Mouse (Mus musculus): ENCODE measurements at regions not wholly inside any gene's neighbourhood (a gene's known extent, or its start where the extent isn't known, plus 50 kb on each side); places are given as distances from the start of the nearest gene placed in this dataset.
A peak's percentile ranks its signal among the peaks of the same experiment; 100 is the strongest.

- Histone ChIP-seq H3K27ac (ENCODE audit: low read length) (no peak overlapping the region), H3K4me1 (ENCODE audit: control insufficient read depth, insufficient read depth, low read length) (no peaks in the 10 kb centered on the region), H3K4me3 (replicated peaks; ENCODE audit: low read length) (no peak overlapping the region), H3K36me3 (ENCODE audit: control insufficient read depth, insufficient read depth, low read length) (no peaks in the 10 kb centered on the region), H3K9ac (ENCODE audit: low read length) (no peak overlapping the region), H3K27me3 (ENCODE audit: control insufficient read depth, insufficient read depth, low read length) (no peaks in the 10 kb centered on the region; the same call in 1 of the 2 replicates), H3K9me3 (replicated peaks; ENCODE audit: control insufficient read depth, low read length) (no peaks in the 10 kb centered on the region), H3K4me2 (ENCODE audit: low read depth, low read length) (no peak overlapping the region)
- 74% methylated on average over 18 of the region's 18 CpGs for WGBS
- ATAC-seq (ENCODE audit: insufficient read depth, low FRiP score), result no peak
These were observed 145.3 kb downstream of the 3100002H09Rik start for GRCm38 (mm10) chr4:124465229-124465820.

- H3K4me1 ChIP-seq (ENCODE audit: control insufficient read depth, insufficient read depth, low read length), result no peaks in the 10 kb centered on the region
- H3K4me3 ChIP-seq (replicated peaks; ENCODE audit: low read length), result no peak overlapping the region
- no peaks in the 10 kb centered on the region for H3K36me3 ChIP-seq (ENCODE audit: control insufficient read depth, insufficient read depth, low read length)
- no peak overlapping the region for H3K27ac ChIP-seq (ENCODE audit: low read length)
- no peaks in the 10 kb centered on the region for H3K9me3 ChIP-seq (replicated peaks; ENCODE audit: control insufficient read depth, low read length)
- H3K4me2 ChIP-seq (ENCODE audit: low read depth, low read length), result no peak overlapping the region
- no peaks in the 10 kb centered on the region for H3K27me3 ChIP-seq (ENCODE audit: control insufficient read depth, insufficient read depth, low read length)
- no peak for ATAC-seq (ENCODE audit: insufficient read depth, low FRiP score)
- no peak overlapping the region for H3K9ac ChIP-seq (ENCODE audit: low read length)
- 47% methylated on average over 14 of the region's 14 CpGs for WGBS
These were observed 154.9 kb downstream of the 3100002H09Rik start for GRCm38 (mm10) chr4:124455511-124456338.

GRCm38 (mm10) chr4:124451131-124451530, 159.5 kb downstream of the 3100002H09Rik start:
- WGBS, result 21% methylated on average over 3 of the region's 3 CpGs
- H3K4me3 ChIP-seq (replicated peaks; ENCODE audit: low read length), result no peak overlapping the region
- no peaks in the 10 kb centered on the region for H3K4me1 ChIP-seq (ENCODE audit: control insufficient read depth, insufficient read depth, low read length)
- 0 out of 2 replicates have a peak, but pooled peaks have one; percentile 47 for ATAC-seq (ENCODE audit: insufficient read depth, low FRiP score)
- H3K4me2 ChIP-seq (ENCODE audit: low read depth, low read length), result no peak overlapping the region
- no peaks in the 10 kb centered on the region for H3K27me3 ChIP-seq (ENCODE audit: control insufficient read depth, insufficient read depth, low read length)
- no peak overlapping the region for H3K27ac ChIP-seq (ENCODE audit: low read length)
- no peaks in the 10 kb centered on the region for H3K9me3 ChIP-seq (replicated peaks; ENCODE audit: control insufficient read depth, low read length)
- H3K9ac ChIP-seq (ENCODE audit: low read length), result no peak overlapping the region
- H3K36me3 ChIP-seq (ENCODE audit: control insufficient read depth, insufficient read depth, low read length), result no peaks in the 10 kb centered on the region

GRCm38 (mm10) chr4:124446615-124447014, 164.0 kb downstream of the 3100002H09Rik start:
- Histone ChIP-seq H3K4me1 (ENCODE audit: control insufficient read depth, insufficient read depth, low read length) (peaks cover 2% of the 10 kb centered on the region; the same call in 1 of the 2 replicates), H3K27ac (ENCODE audit: low read length) (peak overlapping the region; percentile 14; the same call in 1 of the 2 replicates), H3K4me3 (replicated peaks; ENCODE audit: low read length) (no peak overlapping the region), H3K9me3 (replicated peaks; ENCODE audit: control insufficient read depth, low read length) (no peaks in the 10 kb centered on the region), H3K4me2 (ENCODE audit: low read depth, low read length) (no peak overlapping the region), H3K36me3 (ENCODE audit: control insufficient read depth, insufficient read depth, low read length) (no peaks in the 10 kb centered on the region), H3K27me3 (ENCODE audit: control insufficient read depth, insufficient read depth, low read length) (peaks cover 13% of the 10 kb centered on the region; the same call in 1 of the 2 replicates), H3K9ac (ENCODE audit: low read length) (no peak overlapping the region)
- peak; percentile 17; the same call in 1 of the 2 replicates for ATAC-seq (ENCODE audit: insufficient read depth, low FRiP score)
- 54% methylated on average over 8 of the region's 8 CpGs for WGBS

GRCm38 (mm10) chr4:124443613-124444108, 166.9 kb downstream of the 3100002H09Rik start:
- no peaks in the 10 kb centered on the region for H3K9me3 ChIP-seq (replicated peaks; ENCODE audit: control insufficient read depth, low read length)
- H3K4me3 ChIP-seq (replicated peaks; ENCODE audit: low read length), result no peak overlapping the region
- peaks cover 18% of the 10 kb centered on the region; the same call in 1 of the 2 replicates for H3K27me3 ChIP-seq (ENCODE audit: control insufficient read depth, insufficient read depth, low read length)
- no peaks in the 10 kb centered on the region for H3K36me3 ChIP-seq (ENCODE audit: control insufficient read depth, insufficient read depth, low read length)
- 4% methylated on average over 10 of the region's 10 CpGs for WGBS
- H3K27ac ChIP-seq (ENCODE audit: low read length), result no peak overlapping the region
- peaks cover 2% of the 10 kb centered on the region; the same call in 1 of the 2 replicates for H3K4me1 ChIP-seq (ENCODE audit: control insufficient read depth, insufficient read depth, low read length)
- ATAC-seq (ENCODE audit: insufficient read depth, low FRiP score), result no peak
- H3K4me2 ChIP-seq (ENCODE audit: low read depth, low read length), result no peak overlapping the region
- H3K9ac ChIP-seq (ENCODE audit: low read length), result no peak overlapping the region; the same call in 1 of the 2 replicates

- no peak for ATAC-seq (ENCODE audit: insufficient read depth, low FRiP score)
- Histone ChIP-seq H3K27me3 (ENCODE audit: control insufficient read depth, insufficient read depth, low read length) (peaks cover 18% of the 10 kb centered on the region; the same call in 1 of the 2 replicates), H3K4me1 (ENCODE audit: control insufficient read depth, insufficient read depth, low read length) (peaks cover 2% of the 10 kb centered on the region; the same call in 1 of the 2 replicates), H3K4me3 (replicated peaks; ENCODE audit: low read length) (no peak overlapping the region), H3K36me3 (ENCODE audit: control insufficient read depth, insufficient read depth, low read length) (no peaks in the 10 kb centered on the region), H3K4me2 (ENCODE audit: low read depth, low read length) (no peak overlapping the region), H3K9ac (ENCODE audit: low read length) (no peak overlapping the region), H3K9me3 (replicated peaks; ENCODE audit: control insufficient read depth, low read length) (no peaks in the 10 kb centered on the region), H3K27ac (ENCODE audit: low read length) (no peak overlapping the region)
- WGBS, result 28% methylated on average over 10 of the region's 10 CpGs
These were observed 167.5 kb downstream of the 3100002H09Rik start for GRCm38 (mm10) chr4:124443130-124443503.

- Histone ChIP-seq H3K4me2 (ENCODE audit: low read depth, low read length) (no peak overlapping the region), H3K9ac (ENCODE audit: low read length) (no peak overlapping the region), H3K27ac (ENCODE audit: low read length) (no peak overlapping the region), H3K4me1 (ENCODE audit: control insufficient read depth, insufficient read depth, low read length) (peaks cover 2% of the 10 kb centered on the region; the same call in 1 of the 2 replicates), H3K27me3 (ENCODE audit: control insufficient read depth, insufficient read depth, low read length) (peaks cover 18% of the 10 kb centered on the region; the same call in 1 of the 2 replicates), H3K4me3 (replicated peaks; ENCODE audit: low read length) (no peak overlapping the region), H3K9me3 (replicated peaks; ENCODE audit: control insufficient read depth, low read length) (no peaks in the 10 kb centered on the region), H3K36me3 (ENCODE audit: control insufficient read depth, insufficient read depth, low read length) (no peaks in the 10 kb centered on the region)
- 16% methylated on average over 10 of the region's 10 CpGs for WGBS
- ATAC-seq (ENCODE audit: insufficient read depth, low FRiP score), result no peak
These were observed 168.0 kb downstream of the 3100002H09Rik start for GRCm38 (mm10) chr4:124442491-124443129.

- H3K36me3 ChIP-seq (ENCODE audit: control insufficient read depth, insufficient read depth, low read length), result no peaks in the 10 kb centered on the region
- H3K9me3 ChIP-seq (replicated peaks; ENCODE audit: control insufficient read depth, low read length), result no peaks in the 10 kb centered on the region
- H3K27me3 ChIP-seq (ENCODE audit: control insufficient read depth, insufficient read depth, low read length), result peaks cover 18% of the 10 kb centered on the region; the same call in 1 of the 2 replicates
- no peak overlapping the region for H3K4me2 ChIP-seq (ENCODE audit: low read depth, low read length)
- no peak overlapping the region for H3K4me3 ChIP-seq (replicated peaks; ENCODE audit: low read length)
- 24% methylated on average over 15 of the region's 15 CpGs for WGBS
- H3K9ac ChIP-seq (ENCODE audit: low read length), result no peak overlapping the region
- H3K27ac ChIP-seq (ENCODE audit: low read length), result no peak overlapping the region
- no peak for ATAC-seq (ENCODE audit: insufficient read depth, low FRiP score)
- peaks cover 2% of the 10 kb centered on the region; the same call in 1 of the 2 replicates for H3K4me1 ChIP-seq (ENCODE audit: control insufficient read depth, insufficient read depth, low read length)
These were observed 168.7 kb downstream of the 3100002H09Rik start for GRCm38 (mm10) chr4:124441737-124442487.
